ENCODE assay signal across 11 mouse cellular contexts in genomic region chr7:101482499-101483081, GRCm38 (mm10).
DNase-seq lines count a peak whose midpoint lies in the region; ATAC-seq lines count a peak whose summit lies in the region.
"Had no signal": no experiment of that assay in that cellular context is flagged by ENCODE, and none has a peak within 500 bp of the region (broad histone marks: within the 10 kb centered on the region; RNA-seq: fewer than 3 reads in every experiment).

No protein-coding gene starts in this region.

- H3K4me3 ChIP-seq in heart, embryonic 13.5 days, result no peak overlapping the region
- H3K4me3 ChIP-seq in midbrain, embryonic 14.5 days (replicated peaks; ENCODE audit: low read depth, low read length), result no peak overlapping the region
- no peak overlapping the region for H3K4me3 ChIP-seq in midbrain, embryonic 11.5 days (ENCODE audit: low read depth, low read length)
- H3K4me3 ChIP-seq in hindbrain, embryonic 14.5 days (replicated peaks; ENCODE audit: low read length), result no peak overlapping the region

- H3K27me3 ChIP-seq in heart, embryonic 13.5 days (replicated peaks), result 0 out of 2 replicates have a peak, but pooled peaks cover 7% of the 10 kb centered on the region
- H3K27me3 ChIP-seq in midbrain, embryonic 14.5 days (ENCODE audit: control insufficient read depth, insufficient read depth, low read length), result no peaks in the 10 kb centered on the region
- H3K27me3 ChIP-seq in midbrain, embryonic 11.5 days (ENCODE audit: control insufficient read depth, insufficient read depth, low read length), result no peaks in the 10 kb centered on the region
- H3K27me3 ChIP-seq in hindbrain, embryonic 14.5 days (ENCODE audit: control insufficient read depth, insufficient read depth, low read length), result no peaks in the 10 kb centered on the region

- peaks cover 15% of the 10 kb centered on the region for H3K4me1 ChIP-seq in heart, embryonic 13.5 days
- no peaks in the 10 kb centered on the region for H3K4me1 ChIP-seq in midbrain, embryonic 14.5 days (ENCODE audit: control insufficient read depth, insufficient read depth, low read length)
- H3K4me1 ChIP-seq in midbrain, embryonic 11.5 days (ENCODE audit: control insufficient read depth, insufficient read depth, low read length), result no peaks in the 10 kb centered on the region
- H3K4me1 ChIP-seq in hindbrain, embryonic 14.5 days (replicated peaks; ENCODE audit: control insufficient read depth, insufficient read depth, low read length), result no peaks in the 10 kb centered on the region

- no peaks in the 10 kb centered on the region for H3K9me3 ChIP-seq in heart, embryonic 13.5 days
- no peaks in the 10 kb centered on the region for H3K9me3 ChIP-seq in midbrain, embryonic 14.5 days (ENCODE audit: control insufficient read depth, low read length)
- H3K9me3 ChIP-seq in midbrain, embryonic 11.5 days (ENCODE audit: control insufficient read depth, low read length), result no peaks in the 10 kb centered on the region
- no peaks in the 10 kb centered on the region for H3K9me3 ChIP-seq in hindbrain, embryonic 14.5 days (ENCODE audit: control insufficient read depth, low read length)

- no peak for DNase-seq in heart, postnatal 14 days
- peak; percentile 34 for DNase-seq in midbrain, embryonic 14.5 days
- no peak for DNase-seq in midbrain, embryonic 11.5 days (ENCODE audit: low spot score, missing footprints)
- no peak for DNase-seq in hindbrain, embryonic 14.5 days (ENCODE audit: low spot score)
- DNase-seq in thymus, adult 18-20 months, result peak; percentile 18 to 44
- DNase-seq in cerebellum, adult 8-10 months, result no peak
- no peak for DNase-seq in cerebellum, adult 9-11 months
- DNase-seq: cerebellum, adult 9-10 months; gastrocnemius, postnatal 36 days had no signal

- WGBS in heart, embryonic 13.5 days, result 42% methylated on average over 9 of the region's 9 CpGs
- WGBS in midbrain, embryonic 14.5 days, result 75% methylated on average over 9 of the region's 9 CpGs
- WGBS in midbrain, embryonic 11.5 days, result 88% methylated on average over 9 of the region's 9 CpGs
- 70% methylated on average over 9 of the region's 9 CpGs for WGBS in hindbrain, embryonic 14.5 days

- H3K4me2 ChIP-seq in heart, embryonic 13.5 days, result peak overlapping the region; percentile 41
- H3K4me2 ChIP-seq in midbrain, embryonic 14.5 days (ENCODE audit: low read length), result no peak overlapping the region
- H3K4me2 ChIP-seq in midbrain, embryonic 11.5 days, result no peak overlapping the region
- no peak overlapping the region for H3K4me2 ChIP-seq in hindbrain, embryonic 14.5 days (replicated peaks)

- no peak for ATAC-seq in heart, embryonic 13.5 days (ENCODE audit: extremely low read depth, insufficient number of reproducible peaks, low FRiP score, low TSS enrichment)
- peak; percentile 40; the same call in 1 of the 2 replicates for ATAC-seq in midbrain, embryonic 14.5 days (ENCODE audit: low FRiP score, low TSS enrichment)
- no peak for ATAC-seq in midbrain, embryonic 11.5 days (ENCODE audit: low FRiP score)
- ATAC-seq in hindbrain, embryonic 14.5 days (ENCODE audit: low FRiP score), result peak; percentile 31; the same call in 1 of the 2 replicates

- H3K36me3 ChIP-seq in heart, embryonic 13.5 days, result no peaks in the 10 kb centered on the region
- no peaks in the 10 kb centered on the region for H3K36me3 ChIP-seq in midbrain, embryonic 14.5 days (ENCODE audit: control insufficient read depth, insufficient read depth, low read length)
- no peaks in the 10 kb centered on the region for H3K36me3 ChIP-seq in midbrain, embryonic 11.5 days (ENCODE audit: control insufficient read depth, insufficient read depth, low read length)
- no peaks in the 10 kb centered on the region for H3K36me3 ChIP-seq in hindbrain, embryonic 14.5 days (replicated peaks; ENCODE audit: control insufficient read depth, insufficient read depth)

- H3K9ac ChIP-seq in heart, embryonic 13.5 days, result no peak overlapping the region
- no peak overlapping the region for H3K9ac ChIP-seq in midbrain, embryonic 14.5 days (replicated peaks; ENCODE audit: low read length)
- no peak overlapping the region for H3K9ac ChIP-seq in midbrain, embryonic 11.5 days (ENCODE audit: low read length)
- H3K9ac ChIP-seq in hindbrain, embryonic 14.5 days, result no peak overlapping the region
- H3K9ac ChIP-seq: liver, embryonic 14.5 days had no signal

- no peak overlapping the region for H3K27ac ChIP-seq in heart, embryonic 13.5 days (replicated peaks)
- H3K27ac ChIP-seq in midbrain, embryonic 14.5 days (replicated peaks; ENCODE audit: low read depth, low read length), result no peak overlapping the region
- no peak overlapping the region for H3K27ac ChIP-seq in midbrain, embryonic 11.5 days (ENCODE audit: low read depth, low read length)
- no peak overlapping the region for H3K27ac ChIP-seq in hindbrain, embryonic 14.5 days
- H3K27ac ChIP-seq: liver, embryonic 14.5 days had no signal

- intact Hi-C loops in heart, postnatal 14 days (cut with DNase I), result no loop called here

Comparison
In these comparisons a context has a peak if more than half of its experiments do, and no peak if none do; other contexts are left out.
1. ATAC-seq: peak in midbrain, embryonic 14.5 days (single experiment) and hindbrain, embryonic 14.5 days (single experiment); none in heart, embryonic 13.5 days (single experiment) and midbrain, embryonic 11.5 days (single experiment).
2. DNase-seq: peak in midbrain, embryonic 14.5 days (single experiment) and thymus, adult 18-20 months (2 of 2); none in heart, postnatal 14 days (0 of 2), midbrain, embryonic 11.5 days (single experiment), hindbrain, embryonic 14.5 days (single experiment), cerebellum, adult 8-10 months (single experiment) and cerebellum, adult 9-11 months (single experiment).